Mouse (Mus musculus) NIH3T3 (cell line): ENCODE results near the gene Hic1.

ENCODE experiments used
- DNase-seq: peaks from one replicate; pipeline ENCODE4 v3.0.0-alpha.2; 2012; ENCODE audit warnings: low read depth

Hic1 gene

GRCm38 (mm10) chr11:75169405-75170080, at the start of gene Hic1:
Gene Hic1, minus strand, starts transcription at chr11:75169519.
- peak; percentile 49 for DNase-seq

- DNase-seq: no peak
Observed at GRCm38 (mm10) chr11:75214081-75214950, 45.0 kb upstream of the Hic1 start.

GRCm38 (mm10) chr11:75213372-75214080, 44.2 kb upstream of the Hic1 start:
- no peak for DNase-seq

GRCm38 (mm10) chr11:75212876-75213275, 43.6 kb upstream of the Hic1 start:
- no peak for DNase-seq

GRCm38 (mm10) chr11:75212031-75212667, 42.8 kb upstream of the Hic1 start:
- peak; percentile 46 for DNase-seq

- DNase-seq: no peak
Observed at GRCm38 (mm10) chr11:75210755-75211154, 41.4 kb upstream of the Hic1 start.

GRCm38 (mm10) chr11:75210093-75210492, 40.8 kb upstream of the Hic1 start:
- DNase-seq: no peak

- no peak for DNase-seq
Observed at GRCm38 (mm10) chr11:75209363-75209762, 40.0 kb upstream of the Hic1 start.

GRCm38 (mm10) chr11:75206347-75206746, 37.0 kb upstream of the Hic1 start:
- DNase-seq: no peak

- DNase-seq: no peak
Observed at GRCm38 (mm10) chr11:75204472-75204871, 35.2 kb upstream of the Hic1 start.

GRCm38 (mm10) chr11:75203926-75204325, 34.6 kb upstream of the Hic1 start:
- no peak for DNase-seq

- DNase-seq: no peak
Observed at GRCm38 (mm10) chr11:75201721-75202120, 32.4 kb upstream of the Hic1 start.

- DNase-seq: no peak
Observed at GRCm38 (mm10) chr11:75200935-75201334, 31.6 kb upstream of the Hic1 start.

- peak; percentile 51 for DNase-seq
Observed at GRCm38 (mm10) chr11:75199951-75200350, 30.6 kb upstream of the Hic1 start.

GRCm38 (mm10) chr11:75198792-75199191, 29.5 kb upstream of the Hic1 start:
- no peak for DNase-seq

GRCm38 (mm10) chr11:75197956-75198355, 28.6 kb upstream of the Hic1 start:
- no peak for DNase-seq

GRCm38 (mm10) chr11:75196131-75196530, 26.8 kb upstream of the Hic1 start:
- no peak for DNase-seq

- DNase-seq: no peak
Observed at GRCm38 (mm10) chr11:75194850-75195461, 25.6 kb upstream of the Hic1 start.

GRCm38 (mm10) chr11:75194121-75194849, 25.0 kb upstream of the Hic1 start:
- no peak for DNase-seq

GRCm38 (mm10) chr11:75193256-75194071, 24.1 kb upstream of the Hic1 start, which contains the start of gene Rtn4rl1:
Gene Rtn4rl1, plus strand, starts transcription at chr11:75193783.
- no peak for DNase-seq
